In the genomic region with DNA sequence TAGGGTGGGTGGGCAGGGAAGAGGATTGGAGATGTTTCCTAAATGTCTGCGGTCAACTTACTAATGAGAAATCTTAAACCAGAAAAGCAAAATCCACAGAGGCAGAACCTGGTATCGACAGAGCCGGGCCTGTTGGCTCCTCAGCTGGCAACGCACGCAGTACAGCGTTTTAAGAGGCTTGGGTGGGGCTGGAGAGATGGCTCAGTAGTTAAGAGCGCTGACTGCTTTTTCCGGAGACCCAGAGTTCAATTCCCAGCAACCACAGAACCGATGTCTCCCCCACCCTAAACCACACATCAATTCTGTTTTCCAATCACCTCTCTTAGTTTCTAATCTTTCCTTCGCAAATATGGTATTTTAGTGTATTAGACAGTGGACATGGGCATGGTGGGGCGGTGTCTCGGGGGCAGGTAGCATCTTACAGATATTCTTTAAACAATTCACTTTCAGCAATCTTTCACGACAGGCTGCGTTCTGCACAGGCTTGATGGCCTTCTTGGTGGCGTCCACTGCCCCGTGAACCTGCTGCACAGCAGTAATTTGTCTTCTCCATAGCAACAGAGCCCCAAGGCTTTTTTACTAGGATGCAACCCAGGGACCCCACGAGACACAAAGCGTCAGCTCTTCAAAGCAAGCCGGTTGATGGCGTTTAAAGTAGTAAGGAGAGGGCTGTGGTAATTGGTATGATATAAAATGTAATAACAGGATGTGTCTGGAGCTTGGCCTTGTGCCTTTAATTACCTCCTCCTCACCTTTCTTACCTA, we compare ENCODE assay signal across 12 mouse cellular contexts. TPM values are rescaled to one million over a fixed set of nuclear protein-coding genes. Genes with fewer than 3 reads are reported as not detected.
DNase-seq lines count a peak whose midpoint lies in the region; ATAC-seq lines count a peak whose summit lies in the region.
"Had no signal": no experiment of that assay in that cellular context is flagged by ENCODE, and none has a peak within 500 bp of the region (broad histone marks: within the 10 kb centered on the region; RNA-seq: fewer than 3 reads in every experiment).

No protein-coding gene starts in this region.

- H3K27me3 ChIP-seq in heart, embryonic 14.5 days (ENCODE audit: control insufficient read depth, insufficient read depth, low read length) = no peaks in the 10 kb centered on the region
- no peaks in the 10 kb centered on the region for H3K27me3 ChIP-seq in forebrain, embryonic 15.5 days
- H3K27me3 ChIP-seq in midbrain, embryonic 14.5 days (ENCODE audit: control insufficient read depth, insufficient read depth, low read length) = no peaks in the 10 kb centered on the region

- peak overlapping the region; percentile 32; the same call in 1 of the 2 replicates for H3K4me2 ChIP-seq in heart, embryonic 14.5 days (ENCODE audit: low read length)
- H3K4me2 ChIP-seq in forebrain, embryonic 15.5 days (replicated peaks) = 0 out of 2 replicates have a peak overlapping the region, but pooled peaks have one; percentile 32
- H3K4me2 ChIP-seq in midbrain, embryonic 14.5 days (ENCODE audit: low read length) = peak overlapping the region; percentile 58

- H3K36me3 ChIP-seq in heart, embryonic 14.5 days (ENCODE audit: control insufficient read depth, insufficient read depth, low read length) = no peaks in the 10 kb centered on the region
- H3K36me3 ChIP-seq in forebrain, embryonic 15.5 days = no peaks in the 10 kb centered on the region
- H3K36me3 ChIP-seq in midbrain, embryonic 14.5 days (ENCODE audit: control insufficient read depth, insufficient read depth, low read length) = no peaks in the 10 kb centered on the region

- peaks cover 20 to 28% of the 10 kb centered on the region in 2 experiments for H3K4me1 ChIP-seq in heart, embryonic 14.5 days (ENCODE audit: control insufficient read depth in 2 of 2, insufficient read depth in 2 of 2, low read length in 2 of 2)
- peaks cover 40% of the 10 kb centered on the region for H3K4me1 ChIP-seq in forebrain, embryonic 15.5 days
- peaks cover 54% of the 10 kb centered on the region for H3K4me1 ChIP-seq in midbrain, embryonic 14.5 days (ENCODE audit: control insufficient read depth, insufficient read depth, low read length)

- ATAC-seq in heart, embryonic 14.5 days (ENCODE audit: insufficient number of reproducible peaks, insufficient read depth, low FRiP score, low read depth) = no peak
- no peak for ATAC-seq in forebrain, embryonic 15.5 days (replicated peaks)
- ATAC-seq in midbrain, embryonic 14.5 days (ENCODE audit: low FRiP score, low TSS enrichment) = no peak

- 79% methylated on average over 20 of the region's 20 CpGs for WGBS in heart, embryonic 14.5 days
- 46% methylated on average over 20 of the region's 20 CpGs for WGBS in forebrain, embryonic 15.5 days
- 27% methylated on average over 20 of the region's 20 CpGs for WGBS in midbrain, embryonic 14.5 days

- intact Hi-C loops in heart, postnatal 14 days (cut with DNase I) = no loop called here

- peak overlapping the region in 1 of 2 experiments; percentile 85; a peak in 1 of 4 replicates for H3K27ac ChIP-seq in heart, embryonic 14.5 days (replicated peaks in 1 of 2; ENCODE audit: control insufficient read depth in 1 of 2, insufficient read depth in 1 of 2, low read depth in 2 of 2, low read length in 2 of 2)
- peak overlapping the region; percentile 78 for H3K27ac ChIP-seq in forebrain, embryonic 15.5 days (replicated peaks)
- peak overlapping the region; percentile 92 for H3K27ac ChIP-seq in midbrain, embryonic 14.5 days (replicated peaks; ENCODE audit: low read depth, low read length)

- H3K9me3 ChIP-seq in heart, embryonic 14.5 days (ENCODE audit: control insufficient read depth, low read length) = no peaks in the 10 kb centered on the region
- H3K9me3 ChIP-seq in forebrain, embryonic 15.5 days = no peaks in the 10 kb centered on the region
- H3K9me3 ChIP-seq in midbrain, embryonic 14.5 days (ENCODE audit: control insufficient read depth, low read length) = no peaks in the 10 kb centered on the region

- H3K4me3 ChIP-seq in heart, embryonic 14.5 days (ENCODE audit: control insufficient read depth in 1 of 2, insufficient read depth in 1 of 2, low read depth in 1 of 2, low read length in 2 of 2) = no peak overlapping the region
- no peak overlapping the region for H3K4me3 ChIP-seq in forebrain, embryonic 15.5 days
- peak overlapping the region; percentile 17 for H3K4me3 ChIP-seq in midbrain, embryonic 14.5 days (replicated peaks; ENCODE audit: low read depth, low read length)

- H3K9ac ChIP-seq in heart, embryonic 14.5 days (ENCODE audit: low read length) = no peak overlapping the region
- H3K9ac ChIP-seq in forebrain, embryonic 15.5 days (replicated peaks) = no peak overlapping the region
- peak overlapping the region; percentile 45 for H3K9ac ChIP-seq in midbrain, embryonic 14.5 days (replicated peaks; ENCODE audit: low read length)

- no peak for DNase-seq in heart, postnatal 14 days
- peak; percentile 81 for DNase-seq in MN1 (ENCODE audit: low spot score)
- peak; percentile 78 for DNase-seq in midbrain, embryonic 14.5 days
- DNase-seq in adrenal gland, postnatal 10 days = no peak
- no peak for DNase-seq in thymus, postnatal 36 days
- no peak for DNase-seq in spleen, adult 18-20 months

RNA-seq across cellular contexts. Expression of gene Tuba1a, which starts 25.1 kb away (rescaled TPM):
- polyA plus RNA-seq in heart, embryonic 14.5 days (2014; fragmentation: Nextera tagmentation; extraction: Ambion mirVana) = 790 and 917 TPM in 2 replicates
- total RNA-seq in heart, postnatal 14 days (2021) = 100 to 1,000 TPM; 116 to 154 TPM
- 14,933 and 15,115 TPM in 2 replicates for polyA plus RNA-seq in forebrain, embryonic 15.5 days (2015; fragmentation: Nextera tagmentation; extraction: Ambion mirVana)
- 17,220 and 18,751 TPM in 2 replicates for polyA plus RNA-seq in midbrain, embryonic 14.5 days (2014; fragmentation: Nextera tagmentation; extraction: Ambion mirVana)
- 100 to 1,000 TPM; 202 to 313 TPM for total RNA-seq in adrenal gland, postnatal 10 days (2021)

RNA-seq across cellular contexts. Expression of gene Gm49450, which starts 25.2 kb away (rescaled TPM):
- polyA plus RNA-seq in heart, embryonic 14.5 days (2014; fragmentation: Nextera tagmentation; extraction: Ambion mirVana) = not detected in 2 replicates
- not detected for total RNA-seq in heart, postnatal 14 days (2021)
- polyA plus RNA-seq in forebrain, embryonic 15.5 days (2015; fragmentation: Nextera tagmentation; extraction: Ambion mirVana) = not detected in 2 replicates
- not detected in 2 replicates for polyA plus RNA-seq in midbrain, embryonic 14.5 days (2014; fragmentation: Nextera tagmentation; extraction: Ambion mirVana)
- not detected for total RNA-seq in adrenal gland, postnatal 10 days (2021)
- total RNA-seq: adrenal gland, postnatal 4 days; hematopoietic stem cell, adult 5-6 weeks; layer of hippocampus, postnatal 25 days had no signal
- polyA plus RNA-seq: stomach, embryonic 16.5 days had no signal

RNA-seq across cellular contexts. Expression of gene Tuba1b, which starts 44.2 kb away (rescaled TPM):
- polyA plus RNA-seq in heart, embryonic 14.5 days (2014; fragmentation: Nextera tagmentation; extraction: Ambion mirVana) = 1,494 and 1,560 TPM in 2 replicates
- total RNA-seq in heart, postnatal 14 days (2021) = 100 to 1,000 TPM; 164 to 218 TPM
- 1,138 and 1,204 TPM in 2 replicates for polyA plus RNA-seq in forebrain, embryonic 15.5 days (2015; fragmentation: Nextera tagmentation; extraction: Ambion mirVana)
- polyA plus RNA-seq in midbrain, embryonic 14.5 days (2014; fragmentation: Nextera tagmentation; extraction: Ambion mirVana) = 1,095 and 1,120 TPM in 2 replicates
- total RNA-seq in adrenal gland, postnatal 10 days (2021) = 100 to 1,000 TPM; 329 to 414 TPM

RNA-seq across cellular contexts. Expression of gene Tuba1c, which starts 51.1 kb away (rescaled TPM):
- 143 and 146 TPM in 2 replicates for polyA plus RNA-seq in heart, embryonic 14.5 days (2014; fragmentation: Nextera tagmentation; extraction: Ambion mirVana)
- 10 to 100 TPM; 42.2 to 57.4 TPM for total RNA-seq in heart, postnatal 14 days (2021)
- 45.7 and 53.5 TPM in 2 replicates for polyA plus RNA-seq in forebrain, embryonic 15.5 days (2015; fragmentation: Nextera tagmentation; extraction: Ambion mirVana)
- polyA plus RNA-seq in midbrain, embryonic 14.5 days (2014; fragmentation: Nextera tagmentation; extraction: Ambion mirVana) = 13.5 and 24.8 TPM in 2 replicates
- total RNA-seq in adrenal gland, postnatal 10 days (2021) = 100 to 1,000 TPM; 144 to 176 TPM

Comparison
In these comparisons a context has a peak if more than half of its experiments do, and no peak if none do; other contexts are left out.
1. DNase-seq: peak in MN1 (single experiment) and midbrain, embryonic 14.5 days (single experiment); none in heart, postnatal 14 days (0 of 2), adrenal gland, postnatal 10 days (single experiment), thymus, postnatal 36 days (0 of 2) and spleen, adult 18-20 months (0 of 2).
2. RNA of gene Tuba1a, which starts 25.1 kb away (polyA plus RNA-seq): 17,220 to 18,751 TPM in midbrain, embryonic 14.5 days and 14,933 to 15,115 TPM in forebrain, embryonic 15.5 days; 790 to 917 TPM in heart, embryonic 14.5 days; every median in the first group is over 10 times any median in the second.
3. Peak in every context shown above with its lines, with median percentiles within 50 percentile points of each other: H3K4me2 ChIP-seq.